Mouse (Mus musculus): ENCODE results near the gene Sh3bp2. TPM values are rescaled to one million over a fixed set of nuclear protein-coding genes. Genes with fewer than 3 reads are reported as not detected.

Sh3bp2 gene
- total and polyA plus RNA-seq, 2 experiments from 2014 or later, result 17.6 to 44.1 TPM

DNA sequence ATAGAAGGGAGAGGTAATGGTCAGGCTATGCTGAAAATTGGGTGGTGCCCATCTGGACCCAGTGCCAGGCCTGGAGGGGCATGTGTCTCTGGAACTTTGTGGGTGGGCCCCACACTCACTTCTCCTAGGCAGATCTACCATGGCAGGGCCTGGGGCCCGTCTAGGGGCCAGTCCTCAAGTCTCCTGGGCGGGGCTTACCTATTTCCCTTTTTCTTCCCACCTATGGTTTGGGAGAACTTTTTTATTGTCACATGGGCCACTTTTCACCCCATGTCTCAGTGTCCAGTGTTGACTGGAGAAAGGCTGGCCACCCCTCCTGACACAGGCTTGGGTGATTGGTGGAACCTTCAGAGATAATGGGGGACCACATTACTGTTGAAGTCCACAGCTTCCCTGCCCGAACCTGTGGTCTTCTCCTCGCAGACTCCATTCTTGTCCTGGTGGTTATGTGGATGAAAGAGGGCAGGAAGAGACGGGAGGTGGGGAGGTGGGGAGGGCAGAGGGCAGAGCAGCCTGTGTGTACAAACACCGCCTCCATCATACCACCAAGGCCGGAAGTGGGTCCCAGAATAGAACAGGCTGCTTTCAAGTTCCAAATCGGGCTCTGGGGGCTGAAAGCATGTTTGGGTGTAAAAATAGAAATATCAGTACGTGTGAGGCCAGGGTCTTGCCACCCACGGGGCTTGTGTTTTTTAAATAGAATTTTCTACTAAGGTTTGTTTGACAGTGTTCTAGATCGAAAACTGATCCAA lies 5.0 kb upstream of the Sh3bp2 start:
- Histone ChIP-seq H3K4me2 (ENCODE audit: low read depth, low read length, poor library complexity, severe bottlenecking) (no peak overlapping the region), H3K27ac (ENCODE audit: low read depth, low read length) (no peak overlapping the region), H3K9me3 (ENCODE audit: low read length) (no peaks in the 10 kb centered on the region), H3K27me3 (ENCODE audit: insufficient read depth, low read length) (no peaks in the 10 kb centered on the region), H3K4me1 (ENCODE audit: insufficient read depth, low read length) (no peaks in the 10 kb centered on the region), H3K36me3 (ENCODE audit: insufficient read depth, low read length) (no peaks in the 10 kb centered on the region), H3K9ac (replicated peaks; ENCODE audit: low read length, poor library complexity, severe bottlenecking) (no peak overlapping the region), H3K4me3 (ENCODE audit: low read depth, low read length) (no peak overlapping the region)
- TF ChIP-seq CTCF (IDR thresholded peaks at IDR 0.05), result no peak
- 80% methylated on average over 11 of the region's 11 CpGs for WGBS
- no peak for DNase-seq (ENCODE audit: low spot score)
- no peak for ATAC-seq (ENCODE audit: low FRiP score)

DNA sequence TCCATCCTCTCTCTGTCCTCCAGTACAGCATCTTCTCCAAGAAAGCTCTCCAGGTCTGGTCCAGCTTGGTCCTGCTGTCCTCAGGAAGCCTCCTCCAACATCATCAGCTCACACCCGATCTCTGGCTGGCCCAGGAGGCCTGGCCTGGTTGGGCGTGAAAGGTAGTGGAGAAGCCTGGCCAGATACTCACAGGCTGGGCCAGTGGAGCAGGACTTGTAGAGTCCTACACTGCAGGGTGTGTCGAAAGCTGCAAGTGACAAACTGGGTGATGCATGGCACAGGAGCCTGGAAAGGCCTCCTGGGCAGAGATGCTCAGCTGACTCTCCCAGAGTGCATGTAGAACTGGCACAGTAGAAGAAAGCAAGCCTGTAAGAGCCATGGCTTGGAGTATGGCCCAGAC lies 4.3 kb upstream of the Sh3bp2 start:
- H3K27me3 ChIP-seq (ENCODE audit: insufficient read depth, low read length), result no peaks in the 10 kb centered on the region
- no peak overlapping the region for H3K27ac ChIP-seq (ENCODE audit: low read depth, low read length)
- TF ChIP-seq CTCF (IDR thresholded peaks at IDR 0.05), result no peak
- DNase-seq (ENCODE audit: low spot score) (no peak), ATAC-seq (ENCODE audit: low FRiP score) (no peak)
- 83% methylated on average over 3 of the region's 3 CpGs for WGBS
- H3K4me3 ChIP-seq (ENCODE audit: low read depth, low read length), result no peak overlapping the region
- no peak overlapping the region for H3K4me2 ChIP-seq (ENCODE audit: low read depth, low read length, poor library complexity, severe bottlenecking)
- no peaks in the 10 kb centered on the region for H3K9me3 ChIP-seq (ENCODE audit: low read length)
- no peaks in the 10 kb centered on the region for H3K36me3 ChIP-seq (ENCODE audit: insufficient read depth, low read length)
- H3K9ac ChIP-seq (replicated peaks; ENCODE audit: low read length, poor library complexity, severe bottlenecking), result no peak overlapping the region
- H3K4me1 ChIP-seq (ENCODE audit: insufficient read depth, low read length), result no peaks in the 10 kb centered on the region

DNA sequence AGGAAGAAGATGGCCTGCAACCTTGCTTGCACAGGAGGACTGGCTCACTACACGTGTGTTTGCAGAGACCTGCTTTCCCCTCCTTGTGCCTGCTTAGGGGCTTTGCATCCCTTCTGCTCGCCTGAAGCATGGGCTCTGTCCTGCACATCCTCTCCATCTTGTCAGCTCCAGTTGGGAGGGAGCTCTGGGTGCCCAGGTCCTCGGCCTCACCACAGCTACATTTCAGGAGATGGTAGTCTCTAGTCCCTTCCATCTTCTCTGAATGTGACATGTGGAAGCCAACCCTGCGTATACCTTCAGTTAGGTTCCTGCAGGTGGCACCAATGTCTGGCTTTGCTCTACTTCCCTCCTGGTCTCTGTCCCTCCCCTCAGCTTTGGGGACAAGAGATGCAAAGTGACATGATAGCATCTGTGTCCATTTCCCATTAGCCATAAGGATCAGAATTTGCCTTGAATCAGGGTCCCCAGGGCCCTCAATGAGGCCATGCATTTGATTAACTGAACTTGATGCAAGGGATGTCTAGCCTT lies 1.6 kb upstream of the Sh3bp2 start:
- no peak overlapping the region for H3K4me2 ChIP-seq (ENCODE audit: low read depth, low read length, poor library complexity, severe bottlenecking)
- WGBS, result 57% methylated on average over 4 of the region's 4 CpGs
- H3K27me3 ChIP-seq (ENCODE audit: insufficient read depth, low read length), result no peaks in the 10 kb centered on the region; the same call in 1 of the 2 replicates
- H3K9me3 ChIP-seq (ENCODE audit: low read length), result no peaks in the 10 kb centered on the region
- H3K4me1 ChIP-seq (ENCODE audit: insufficient read depth, low read length), result no peaks in the 10 kb centered on the region
- no peak overlapping the region for H3K4me3 ChIP-seq (ENCODE audit: low read depth, low read length)
- no peaks in the 10 kb centered on the region for H3K36me3 ChIP-seq (ENCODE audit: insufficient read depth, low read length)
- no peak for ATAC-seq (ENCODE audit: low FRiP score)
- TF ChIP-seq CTCF (IDR thresholded peaks at IDR 0.05), result peak; percentile 11; the same call in 1 of the 2 replicates
- H3K9ac ChIP-seq (replicated peaks; ENCODE audit: low read length, poor library complexity, severe bottlenecking), result no peak overlapping the region
- H3K27ac ChIP-seq (ENCODE audit: low read depth, low read length), result no peak overlapping the region
- DNase-seq (ENCODE audit: low spot score), result no peak

DNA sequence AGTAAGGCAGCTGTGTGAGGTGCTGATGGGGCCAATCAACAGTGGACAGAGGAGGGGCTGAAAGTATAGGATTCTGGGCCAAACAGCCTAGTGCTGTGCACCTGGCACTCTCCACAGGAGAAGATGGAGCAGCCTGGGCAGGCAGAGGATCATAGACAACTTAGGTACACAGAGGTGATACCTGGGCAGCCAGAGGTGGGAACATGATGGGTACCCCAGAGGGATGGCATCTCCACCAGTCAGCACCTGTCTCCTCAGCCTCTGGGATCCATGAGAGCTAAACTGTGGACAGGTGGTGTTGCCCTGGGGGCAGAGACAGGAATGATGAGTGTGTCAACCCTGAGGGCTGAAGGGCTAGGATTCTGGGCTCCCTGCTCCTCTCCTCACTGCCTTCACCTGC lies 1.1 kb upstream of the Sh3bp2 start:
- no peaks in the 10 kb centered on the region for H3K9me3 ChIP-seq (ENCODE audit: low read length)
- DNase-seq (ENCODE audit: low spot score) (no peak), ATAC-seq (ENCODE audit: low FRiP score) (no peak)
- H3K27ac ChIP-seq (ENCODE audit: low read depth, low read length), result no peak overlapping the region
- H3K4me1 ChIP-seq (ENCODE audit: insufficient read depth, low read length), result no peaks in the 10 kb centered on the region
- no peak overlapping the region for H3K4me2 ChIP-seq (ENCODE audit: low read depth, low read length, poor library complexity, severe bottlenecking)
- no peak overlapping the region for H3K9ac ChIP-seq (replicated peaks; ENCODE audit: low read length, poor library complexity, severe bottlenecking)
- no peaks in the 10 kb centered on the region; the same call in 1 of the 2 replicates for H3K27me3 ChIP-seq (ENCODE audit: insufficient read depth, low read length)
- no peaks in the 10 kb centered on the region for H3K36me3 ChIP-seq (ENCODE audit: insufficient read depth, low read length)
- no peak overlapping the region for H3K4me3 ChIP-seq (ENCODE audit: low read depth, low read length)
- TF ChIP-seq CTCF (IDR thresholded peaks at IDR 0.05), result no peak

DNA sequence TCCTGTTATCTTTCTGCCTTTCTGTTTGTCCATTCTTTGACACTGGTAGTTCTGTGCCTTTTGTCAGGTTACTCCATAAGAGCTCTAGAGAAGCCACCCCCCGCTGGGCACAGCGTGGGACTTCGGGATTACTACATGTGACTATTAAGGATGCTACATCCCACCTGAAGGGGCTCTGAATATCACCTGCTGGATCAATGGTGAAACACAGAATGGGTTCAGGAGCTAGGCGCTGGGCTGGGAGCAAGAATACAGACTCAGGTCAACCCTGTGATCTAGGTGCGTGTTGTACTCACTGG lies 788 bp downstream of the Sh3bp2 start:
- no peaks in the 10 kb centered on the region for H3K9me3 ChIP-seq (ENCODE audit: low read length)
- no peak for TF ChIP-seq CTCF (IDR thresholded peaks at IDR 0.05)
- no peaks in the 10 kb centered on the region for H3K4me1 ChIP-seq (ENCODE audit: insufficient read depth, low read length)
- no peak overlapping the region for H3K9ac ChIP-seq (replicated peaks; ENCODE audit: low read length, poor library complexity, severe bottlenecking)
- 37% methylated on average over 5 of the region's 5 CpGs for WGBS
- no peak for DNase-seq (ENCODE audit: low spot score)
- no peaks in the 10 kb centered on the region; the same call in 1 of the 2 replicates for H3K27me3 ChIP-seq (ENCODE audit: insufficient read depth, low read length)
- no peak overlapping the region for H3K4me2 ChIP-seq (ENCODE audit: low read depth, low read length, poor library complexity, severe bottlenecking)
- no peak for ATAC-seq (ENCODE audit: low FRiP score)
- no peak overlapping the region for H3K27ac ChIP-seq (ENCODE audit: low read depth, low read length)
- H3K4me3 ChIP-seq (ENCODE audit: low read depth, low read length), result peak overlapping the region; percentile 46; the same call in 1 of the 2 replicates
- no peaks in the 10 kb centered on the region for H3K36me3 ChIP-seq (ENCODE audit: insufficient read depth, low read length)

DNA sequence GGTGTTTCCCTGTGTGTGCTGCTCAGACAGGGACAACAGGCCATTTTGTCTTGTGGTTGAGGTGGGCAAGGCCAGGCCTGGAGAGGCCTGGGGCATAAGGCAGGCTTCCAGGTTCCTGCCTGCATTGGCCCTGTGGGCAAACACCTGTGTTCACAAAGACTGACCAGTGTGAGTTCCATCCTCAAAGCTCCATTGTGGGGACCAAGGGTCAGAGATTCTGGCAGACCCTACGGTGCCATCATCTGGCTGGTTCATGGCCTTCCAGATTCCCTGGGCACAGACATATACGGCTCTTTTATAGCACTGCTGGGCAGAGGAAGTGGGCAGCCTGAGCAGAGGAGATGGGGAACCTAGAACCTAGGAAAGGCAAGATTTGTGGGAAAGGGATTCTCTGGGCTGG lies 1.7 kb downstream of the Sh3bp2 start:
- DNase-seq (ENCODE audit: low spot score) (no peak), ATAC-seq (ENCODE audit: low FRiP score) (no peak)
- Histone ChIP-seq H3K4me2 (ENCODE audit: low read depth, low read length, poor library complexity, severe bottlenecking) (no peak overlapping the region), H3K4me3 (ENCODE audit: low read depth, low read length) (no peak overlapping the region), H3K27ac (ENCODE audit: low read depth, low read length) (no peak overlapping the region), H3K9ac (replicated peaks; ENCODE audit: low read length, poor library complexity, severe bottlenecking) (no peak overlapping the region), H3K27me3 (ENCODE audit: insufficient read depth, low read length) (no peaks in the 10 kb centered on the region; the same call in 1 of the 2 replicates), H3K9me3 (ENCODE audit: low read length) (no peaks in the 10 kb centered on the region), H3K4me1 (ENCODE audit: insufficient read depth, low read length) (no peaks in the 10 kb centered on the region), H3K36me3 (ENCODE audit: insufficient read depth, low read length) (no peaks in the 10 kb centered on the region)
- TF ChIP-seq CTCF (IDR thresholded peaks at IDR 0.05), result no peak
- WGBS, result 81% methylated on average over 2 of the region's 2 CpGs

Data from midbrain, postnatal 0 days (tissue).